8 mouse cellular contexts compared by ENCODE assay signal in genomic region chr12:80001794-80002193, GRCm38 (mm10).
DNase-seq lines count a peak whose midpoint lies in the region; ATAC-seq and TF ChIP-seq lines count a peak whose summit lies in the region.

No protein-coding gene starts in this region.

- intact Hi-C loops in gastrocnemius, postnatal 14 days (cut with DNase I; ENCODE audit: low total_unique reads) = no loop called here
- intact Hi-C loops in left cerebral cortex, postnatal 36 days (cut with DNase I) = no loop called here

- no peak overlapping the region for H3K4me2 ChIP-seq in intestine, postnatal 0 days (replicated peaks; ENCODE audit: low read depth)
- no peak overlapping the region for H3K4me2 ChIP-seq in lung, embryonic 15.5 days

- no peak overlapping the region for H3K4me3 ChIP-seq in intestine, postnatal 0 days (ENCODE audit: low read depth, low read length)
- no peak overlapping the region for H3K4me3 ChIP-seq in lung, embryonic 15.5 days

- ATAC-seq in common myeloid progenitor, adult 5-6 weeks (replicated peaks; ENCODE audit: low read depth, poor library complexity, severe bottlenecking) = peak; percentile 88
- 0 out of 2 replicates have a peak, but pooled peaks have one; percentile 28 for ATAC-seq in intestine, postnatal 0 days
- ATAC-seq in lung, embryonic 15.5 days (ENCODE audit: borderline replicate concordance, extremely low read depth, low FRiP score, low TSS enrichment) = peak; percentile 78

- no peak for TF ChIP-seq CTCF in intestine, postnatal 0 days (IDR thresholded peaks at IDR 0.05; ENCODE audit: low read depth)

- DNase-seq in gastrocnemius, postnatal 14 days = peak; percentile 44
- DNase-seq in gastrocnemius, adult 8-10 months (ENCODE audit: low spot score in 2 of 2) = no peak
- DNase-seq in frontal cortex, postnatal 25 days (ENCODE audit: low spot score in 2 of 2) = no peak
- DNase-seq in testis, postnatal 10 days (ENCODE audit: low spot score) = no peak
- no peak for DNase-seq in left cerebral cortex, postnatal 36 days (ENCODE audit: low spot score in 2 of 2)

- 42% methylated on average over 2 of the region's 2 CpGs for WGBS in intestine, postnatal 0 days
- 47% methylated on average over 2 of the region's 2 CpGs for WGBS in lung, embryonic 15.5 days

- no peaks in the 10 kb centered on the region for H3K36me3 ChIP-seq in intestine, postnatal 0 days (ENCODE audit: control insufficient read depth, insufficient read depth)
- no peaks in the 10 kb centered on the region for H3K36me3 ChIP-seq in lung, embryonic 15.5 days

- H3K27ac ChIP-seq in intestine, postnatal 0 days (ENCODE audit: low read depth, low read length) = no peak overlapping the region
- peak overlapping the region; percentile 70 for H3K27ac ChIP-seq in lung, embryonic 15.5 days

- no peaks in the 10 kb centered on the region for H3K27me3 ChIP-seq in intestine, postnatal 0 days (replicated peaks; ENCODE audit: control insufficient read depth, insufficient read depth, low read length)
- H3K27me3 ChIP-seq in lung, embryonic 15.5 days = no peaks in the 10 kb centered on the region

- H3K4me1 ChIP-seq in intestine, postnatal 0 days (replicated peaks; ENCODE audit: control insufficient read depth, insufficient read depth, low read length) = peaks cover 3% of the 10 kb centered on the region; the same call in 1 of the 2 replicates
- H3K4me1 ChIP-seq in lung, embryonic 15.5 days = peaks cover 34% of the 10 kb centered on the region

- no peaks in the 10 kb centered on the region for H3K9me3 ChIP-seq in intestine, postnatal 0 days (ENCODE audit: control insufficient read depth)
- no peaks in the 10 kb centered on the region for H3K9me3 ChIP-seq in lung, embryonic 15.5 days

- no peak overlapping the region for H3K9ac ChIP-seq in intestine, postnatal 0 days (ENCODE audit: low read depth, low read length)
- no peak overlapping the region for H3K9ac ChIP-seq in lung, embryonic 15.5 days

Comparison
In these comparisons a context has a peak if more than half of its experiments do, and no peak if none do; other contexts are left out.
1. ATAC-seq: peak in every context shown above with its lines; median percentile 88 in common myeloid progenitor, adult 5-6 weeks; 78 in lung, embryonic 15.5 days; 28 in intestine, postnatal 0 days.